Mouse (Mus musculus) spleen, postnatal 14 days (tissue): ENCODE results near the gene Camsap3.

Experiments
- DNase-seq, 2 experiments: peaks; one replicate each; pipeline ENCODE4 v3.0.0; 2021 to 2022; ENCODE audit warnings: low spot score in 2 of 2

The Camsap3 gene

DNA sequence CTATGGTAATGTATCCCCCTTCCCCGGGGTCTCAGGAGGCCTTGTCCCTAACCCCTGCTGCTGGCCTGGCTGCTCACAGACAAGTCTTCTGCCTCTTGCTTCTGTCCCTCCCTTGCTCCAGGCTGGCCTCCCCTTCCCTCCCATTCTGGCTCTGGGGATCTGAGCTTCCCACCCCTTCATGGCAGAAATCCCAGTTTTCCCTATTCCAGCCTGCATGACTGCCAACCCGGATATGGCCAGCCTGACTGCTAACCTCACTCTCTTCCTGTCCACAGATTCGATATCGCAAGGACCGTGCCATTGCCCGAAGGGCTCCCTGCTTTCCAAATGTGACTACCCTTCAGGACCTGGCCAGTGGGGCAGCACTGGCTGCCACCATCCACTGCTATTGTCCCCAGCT, 13.3 kb downstream of the Camsap3 start:
- no peak for DNase-seq

DNA sequence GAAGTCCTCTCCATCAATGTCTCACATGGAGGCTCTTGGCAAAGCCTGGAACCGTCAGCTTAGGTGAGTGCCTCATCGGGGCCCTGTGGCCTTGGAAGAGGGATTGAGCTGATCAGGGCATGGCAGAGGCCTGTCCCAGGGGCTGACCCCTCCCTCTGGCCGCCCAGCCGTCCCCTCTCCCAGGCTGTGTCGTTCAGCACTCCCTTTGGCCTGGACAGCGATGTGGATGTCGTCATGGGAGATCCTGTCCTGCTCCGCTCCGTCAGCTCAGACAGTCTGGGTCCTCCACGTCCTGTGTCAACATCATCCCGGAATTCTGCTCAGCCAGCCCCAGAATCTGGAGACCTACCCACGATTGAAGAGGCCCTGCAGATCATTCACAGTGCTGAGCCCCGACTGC, 16.3 kb downstream of the Camsap3 start:
- no peak for DNase-seq

DNA sequence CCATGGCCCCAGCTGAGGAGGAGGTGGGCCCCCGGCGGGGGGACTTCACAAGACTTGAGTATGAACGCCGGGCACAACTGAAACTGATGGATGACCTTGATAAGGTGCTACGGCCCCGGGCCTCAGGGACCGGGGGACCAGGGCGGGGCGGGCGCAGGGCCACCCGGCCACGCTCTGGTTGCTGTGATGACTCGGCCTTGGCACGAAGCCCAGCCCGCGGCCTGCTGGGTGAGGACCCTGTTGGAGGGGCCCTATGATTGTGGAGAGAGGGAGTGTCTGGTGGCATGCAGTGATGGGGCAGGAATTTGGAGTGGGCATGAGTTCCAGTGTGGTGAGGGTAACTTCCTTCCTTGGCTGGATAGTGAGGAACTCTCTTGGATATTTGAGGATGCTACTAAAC, 19.5 kb downstream of the Camsap3 start:
- DNase-seq = no peak

DNA sequence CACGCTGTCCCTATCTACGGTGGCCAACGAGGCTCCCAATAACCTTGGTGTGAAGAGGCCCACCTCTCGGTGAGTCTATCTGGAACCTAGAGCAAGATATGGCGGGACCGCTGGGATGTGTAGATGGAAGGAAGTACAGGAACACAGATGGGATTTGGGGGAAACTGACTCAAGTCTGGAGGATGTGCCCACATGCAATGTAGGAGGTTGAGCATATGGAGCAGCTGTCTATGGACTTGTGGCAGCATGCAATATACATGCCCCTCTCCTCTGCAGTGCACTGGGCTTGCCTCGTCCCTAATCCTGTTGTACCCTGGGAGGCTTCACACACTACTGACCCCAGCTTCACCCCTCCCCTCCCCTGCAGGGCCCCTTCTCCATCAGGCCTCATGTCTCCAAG, 20.7 kb downstream of the Camsap3 start:
- no peak for DNase-seq

- no peak for DNase-seq
These were observed 22.1 kb downstream of the Camsap3 start for GRCm38 (mm10) chr8:3609046-3609815.

- no peak for DNase-seq
These were observed 22.7 kb downstream of the Camsap3 start for GRCm38 (mm10) chr8:3609816-3610150.

GRCm38 (mm10) chr8:3621199-3621970, 34.3 kb downstream of the Camsap3 start, which contains the start of the genes Xab2 and Pet100:
TSS of gene Xab2 (minus strand) at chr8:3621316.
TSS of gene Pet100 (plus strand) at chr8:3621548.
- peak; percentile 94 to 97 for DNase-seq

DNA sequence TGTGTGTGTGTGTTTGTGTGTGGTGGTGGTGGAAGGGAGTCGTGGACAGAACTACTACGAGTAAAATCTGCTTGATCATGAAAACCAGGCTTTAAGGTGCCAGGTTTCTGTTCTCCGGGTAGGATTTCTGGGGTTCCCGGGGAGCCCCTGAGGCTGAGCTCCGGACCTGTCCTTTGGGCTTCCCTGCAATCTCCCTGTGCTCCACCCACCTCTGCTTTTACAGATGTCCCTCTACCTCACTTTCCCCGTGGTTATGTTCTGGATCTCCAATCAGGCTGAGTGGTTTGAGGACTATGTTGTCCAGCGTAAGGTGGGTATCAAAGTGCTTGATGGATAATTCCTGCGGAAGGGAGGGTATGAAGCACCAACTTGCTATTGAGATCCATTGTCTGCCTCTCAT, 35.0 kb downstream of the Camsap3 start:
- DNase-seq = no peak

DNA sequence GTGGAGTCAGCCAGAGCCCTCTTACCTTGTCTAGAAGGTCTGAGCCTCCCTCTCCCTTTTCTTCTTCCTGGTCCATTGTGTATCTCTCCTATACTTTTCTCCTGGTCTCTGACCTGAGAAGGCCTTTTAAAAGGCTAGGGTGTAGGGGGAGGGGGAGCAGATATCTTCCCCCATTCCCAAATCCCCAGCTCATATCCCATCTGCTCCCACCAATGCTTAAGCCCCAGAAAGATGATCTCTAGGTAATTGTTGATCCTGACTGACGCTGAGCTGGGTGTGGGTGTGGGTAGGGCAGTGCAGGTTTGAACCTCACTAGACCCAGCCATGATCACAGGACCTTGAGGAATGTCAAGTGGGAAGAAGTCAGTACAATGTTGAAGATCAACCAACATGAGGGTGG, 38.4 kb downstream of the Camsap3 start, which contains the start of gene Pcp2:
Pcp2 (minus strand) TSS at position 101 of the 400 bp plus-strand sequence.
- no peak for DNase-seq

- DNase-seq = no peak
These were observed 39.9 kb downstream of the Camsap3 start for GRCm38 (mm10) chr8:3626971-3627370.

- DNase-seq = peak in 1 of 2 experiments; percentile 31
These were observed 40.9 kb downstream of the Camsap3 start for GRCm38 (mm10) chr8:3628014-3628413.

GRCm38 (mm10) chr8:3630647-3631477, 43.8 kb downstream of the Camsap3 start, which contains the start of gene Stxbp2:
TSS of gene Stxbp2 (plus strand) at chr8:3630955.
- peak; percentile 70 to 79 for DNase-seq

DNA sequence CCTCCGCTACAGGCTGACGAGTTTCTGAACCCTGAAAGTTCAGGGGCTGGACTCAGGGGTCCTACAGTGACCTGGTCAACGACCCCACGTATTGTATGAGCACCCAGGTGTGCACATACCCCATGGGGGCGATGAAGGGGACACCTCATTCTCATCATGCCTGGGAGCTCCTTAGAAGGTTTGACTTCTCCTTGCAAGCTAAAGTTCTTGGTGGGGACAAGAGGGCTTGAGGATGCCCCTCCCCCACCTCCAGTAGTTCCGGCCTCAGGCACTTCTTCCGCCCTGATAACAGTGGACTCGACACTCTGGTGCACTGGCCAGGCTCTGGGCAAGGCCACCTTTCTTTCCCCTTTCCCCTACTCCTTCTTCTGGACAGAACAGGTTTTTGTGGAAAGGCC, 44.4 kb downstream of the Camsap3 start:
- no peak for DNase-seq

- peak in 1 of 2 experiments; percentile 42 for DNase-seq
These were observed 58.7 kb downstream of the Camsap3 start for GRCm38 (mm10) chr8:3645804-3646203.

GRCm38 (mm10) chr8:3646824-3647531, 59.9 kb downstream of the Camsap3 start:
- DNase-seq = no peak

DNA sequence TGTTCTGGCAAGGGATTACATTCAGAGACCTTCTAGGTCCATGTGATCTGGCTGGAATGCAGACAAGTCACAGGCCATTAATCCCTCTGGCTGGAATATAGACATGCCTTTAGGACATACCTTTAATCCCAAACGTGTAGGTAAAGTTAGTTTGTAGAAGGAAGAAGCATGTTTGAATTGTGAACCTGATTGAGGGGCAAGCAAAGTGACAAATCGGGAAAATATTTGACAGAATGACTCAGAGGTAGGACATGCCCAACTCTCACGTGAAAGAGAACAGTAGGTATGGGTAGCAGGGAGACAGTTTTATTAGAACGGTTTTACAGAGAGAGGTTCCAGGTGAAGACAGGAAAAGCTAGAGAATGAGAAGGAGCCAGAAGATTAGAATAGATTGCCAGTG, 60.5 kb downstream of the Camsap3 start:
- no peak for DNase-seq

DNA sequence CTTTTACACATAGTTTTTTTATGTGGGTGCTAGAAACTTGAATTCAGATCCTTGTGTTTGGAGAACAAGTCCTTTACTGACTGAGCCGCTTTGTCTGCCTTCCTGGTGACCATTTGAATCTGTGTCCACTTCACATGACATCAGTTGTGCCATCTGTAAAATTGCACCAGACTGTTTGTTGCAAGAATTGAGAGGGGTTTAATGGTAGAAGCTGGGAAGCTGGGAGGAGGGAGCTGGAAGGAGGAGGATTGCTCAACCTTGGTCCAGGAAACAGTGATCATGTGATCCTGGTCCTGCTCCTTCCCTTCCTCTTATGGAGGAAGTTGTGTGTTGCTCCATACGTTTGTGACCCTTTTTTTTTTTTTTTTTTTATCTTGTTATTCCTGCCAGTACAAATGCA, 61.2 kb downstream of the Camsap3 start:
- DNase-seq = no peak

- DNase-seq = no peak
These were observed 61.9 kb downstream of the Camsap3 start for GRCm38 (mm10) chr8:3648990-3649389.

- DNase-seq = no peak
These were observed 65.8 kb downstream of the Camsap3 start for GRCm38 (mm10) chr8:3652845-3653244.

DNA sequence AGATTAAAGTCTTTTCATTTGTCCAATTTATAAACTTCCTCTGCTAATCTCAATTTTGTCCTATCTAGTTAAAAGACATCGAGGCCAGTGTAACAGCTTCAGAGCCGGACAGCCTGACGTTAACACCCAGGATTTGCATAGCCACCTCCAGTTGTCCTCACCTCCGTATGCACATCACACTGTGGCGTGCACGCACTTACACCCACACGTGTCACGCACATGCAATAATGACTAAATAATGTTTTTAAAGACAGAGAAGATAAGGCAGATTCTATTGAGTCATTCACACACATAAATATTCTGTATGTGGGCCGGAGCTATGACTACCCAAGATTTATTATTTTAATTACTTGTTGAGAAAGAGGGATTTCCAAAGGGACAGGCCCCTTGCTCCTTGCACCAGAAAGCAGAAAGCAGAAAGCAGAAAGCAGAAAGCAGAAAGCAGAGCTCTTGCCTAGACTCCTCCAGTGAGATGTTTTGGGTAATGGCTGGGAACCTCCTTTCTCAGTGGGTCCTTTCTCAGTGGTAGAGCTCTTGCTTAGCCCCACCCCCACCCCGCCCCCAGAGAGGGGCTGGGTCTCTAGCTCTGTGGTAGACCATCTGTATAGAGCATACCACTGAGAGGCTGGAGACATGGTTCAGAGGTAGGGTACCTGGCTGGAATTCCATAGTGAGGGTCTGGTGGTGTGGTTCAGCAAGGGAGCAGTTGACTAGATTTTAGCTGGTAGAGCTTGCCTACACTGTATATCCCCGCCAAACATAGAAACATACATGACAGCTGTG, 67.8 kb downstream of the Camsap3 start:
- DNase-seq = no peak

DNA sequence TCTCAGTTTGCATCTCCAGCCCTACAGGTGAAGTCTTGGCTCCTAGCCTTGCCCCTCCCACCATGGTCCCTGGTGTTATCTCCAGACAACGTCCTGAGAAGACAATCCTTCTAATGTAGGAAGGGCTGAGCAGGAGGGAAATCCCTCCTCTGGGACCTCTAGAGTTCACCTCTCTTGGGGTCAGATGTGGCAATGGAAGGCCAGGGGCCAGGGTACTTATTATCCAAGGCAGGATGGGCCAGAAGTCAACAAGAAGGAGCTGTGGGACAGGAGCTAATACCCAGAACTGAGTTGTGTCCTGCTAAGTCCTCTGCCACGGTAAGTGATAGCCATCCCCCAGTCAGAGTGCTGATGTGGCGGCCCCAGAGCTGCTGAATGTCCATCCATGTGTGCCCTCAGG, 68.4 kb downstream of the Camsap3 start, which contains the start of gene Retn:
Retn (plus strand) TSS at position 245 of the 400 bp plus-strand sequence.
- no peak for DNase-seq
